Mouse (Mus musculus): ENCODE measurements around the gene Ffar2. TPM values are rescaled to one million over a fixed set of nuclear protein-coding genes. Genes with fewer than 3 reads are reported as not detected.
"Not testable (repeated sequence)": the region's sequence is repeated elsewhere in the genome, so short reads cannot be mapped to it uniquely, and the experiment has no call there.

The Ffar2 gene
- polyA plus RNA-seq, 1 experiment from 2014 or later = not detected

- Histone ChIP-seq H3K27me3 (ENCODE audit: low read depth, poor library complexity, severe bottlenecking) (no peaks in the 10 kb centered on the region), H3K4me3 (no peak overlapping the region), H3K36me3 (no peaks in the 10 kb centered on the region), H3K9me3 (replicated peaks) (no peaks in the 10 kb centered on the region), H3K27ac (no peak overlapping the region), H3K4me1 (peaks cover 18% of the 10 kb centered on the region)
- DNase-seq (ENCODE audit: low spot score) = no peak
- 89% methylated on average over 5 of the region's 5 CpGs for WGBS
These were observed 18.5 kb upstream of the Ffar2 start for GRCm38 (mm10) chr7:30842092-30842491.

- H3K4me3 ChIP-seq = no peak overlapping the region
- no peaks in the 10 kb centered on the region for H3K27me3 ChIP-seq (ENCODE audit: low read depth, poor library complexity, severe bottlenecking)
- peaks cover 18% of the 10 kb centered on the region for H3K4me1 ChIP-seq
- no peak overlapping the region for H3K27ac ChIP-seq
- no peaks in the 10 kb centered on the region for H3K36me3 ChIP-seq
- no peak for DNase-seq (ENCODE audit: low spot score)
- 81% methylated on average over 4 of the region's 4 CpGs for WGBS
- no peaks in the 10 kb centered on the region for H3K9me3 ChIP-seq (replicated peaks)
These were observed 17.8 kb upstream of the Ffar2 start for GRCm38 (mm10) chr7:30841379-30841778.

GRCm38 (mm10) chr7:30840306-30840705, 16.7 kb upstream of the Ffar2 start:
- no peaks in the 10 kb centered on the region for H3K27me3 ChIP-seq (ENCODE audit: low read depth, poor library complexity, severe bottlenecking)
- H3K36me3 ChIP-seq = no peaks in the 10 kb centered on the region
- no peak overlapping the region for H3K27ac ChIP-seq
- 92% methylated on average over 3 of the region's 3 CpGs for whole genome bisulfite sequencing
- no peaks in the 10 kb centered on the region for H3K9me3 ChIP-seq (replicated peaks)
- H3K4me3 ChIP-seq = no peak overlapping the region
- DNase-seq (ENCODE audit: low spot score) = no peak
- H3K4me1 ChIP-seq = peaks cover 18% of the 10 kb centered on the region

GRCm38 (mm10) chr7:30837277-30837676, 13.7 kb upstream of the Ffar2 start:
- Histone ChIP-seq H3K9me3 (replicated peaks) (no peaks in the 10 kb centered on the region), H3K27me3 (ENCODE audit: low read depth, poor library complexity, severe bottlenecking) (no peaks in the 10 kb centered on the region), H3K4me1 (no peaks in the 10 kb centered on the region), H3K27ac (no peak overlapping the region), H3K4me3 (no peak overlapping the region), H3K36me3 (no peaks in the 10 kb centered on the region)
- no peak for DNase-seq (ENCODE audit: low spot score)

GRCm38 (mm10) chr7:30832684-30833083, 9.1 kb upstream of the Ffar2 start:
- H3K4me3 ChIP-seq; H3K4me1 ChIP-seq; H3K9me3 ChIP-seq (replicated peaks); H3K36me3 ChIP-seq; H3K27ac ChIP-seq; DNase-seq (ENCODE audit: low spot score); H3K27me3 ChIP-seq (ENCODE audit: low read depth, poor library complexity, severe bottlenecking): not testable (repeated sequence)
- 51% methylated on average over 11 of the region's 11 CpGs for WGBS

- no peak overlapping the region for H3K27ac ChIP-seq
- H3K36me3 ChIP-seq = no peaks in the 10 kb centered on the region
- WGBS = 82% methylated on average over 15 of the region's 17 CpGs
- H3K4me1 ChIP-seq = no peaks in the 10 kb centered on the region
- H3K27me3 ChIP-seq (ENCODE audit: low read depth, poor library complexity, severe bottlenecking) = no peaks in the 10 kb centered on the region
- no peak for DNase-seq (ENCODE audit: low spot score)
- no peaks in the 10 kb centered on the region for H3K9me3 ChIP-seq (replicated peaks)
- no peak overlapping the region for H3K4me3 ChIP-seq
These were observed 8.7 kb upstream of the Ffar2 start for GRCm38 (mm10) chr7:30832261-30832660.

GRCm38 (mm10) chr7:30829428-30829827, 5.9 kb upstream of the Ffar2 start:
- H3K36me3 ChIP-seq = no peaks in the 10 kb centered on the region
- 74% methylated on average over 3 of the region's 3 CpGs for WGBS
- H3K9me3 ChIP-seq (replicated peaks) = no peaks in the 10 kb centered on the region
- no peak overlapping the region for H3K27ac ChIP-seq
- no peaks in the 10 kb centered on the region for H3K27me3 ChIP-seq (ENCODE audit: low read depth, poor library complexity, severe bottlenecking)
- no peak overlapping the region for H3K4me3 ChIP-seq
- no peaks in the 10 kb centered on the region for H3K4me1 ChIP-seq
- no peak for DNase-seq (ENCODE audit: low spot score)

- not testable (repeated sequence) for H3K4me3 ChIP-seq; H3K27ac ChIP-seq; H3K27me3 ChIP-seq (ENCODE audit: low read depth, poor library complexity, severe bottlenecking); H3K36me3 ChIP-seq; H3K4me1 ChIP-seq; DNase-seq (ENCODE audit: low spot score); H3K9me3 ChIP-seq (replicated peaks)
These were observed 5.3 kb upstream of the Ffar2 start for GRCm38 (mm10) chr7:30828871-30829270.

- no peaks in the 10 kb centered on the region for H3K4me1 ChIP-seq
- H3K36me3 ChIP-seq = no peaks in the 10 kb centered on the region
- H3K4me3 ChIP-seq = no peak overlapping the region
- H3K27me3 ChIP-seq (ENCODE audit: low read depth, poor library complexity, severe bottlenecking) = no peaks in the 10 kb centered on the region
- no peaks in the 10 kb centered on the region for H3K9me3 ChIP-seq (replicated peaks)
- DNase-seq (ENCODE audit: low spot score) = no peak
- no peak overlapping the region for H3K27ac ChIP-seq
- WGBS = 91% methylated on average over 10 of the region's 10 CpGs
These were observed 3.1 kb upstream of the Ffar2 start for GRCm38 (mm10) chr7:30826660-30827059.

- Histone ChIP-seq H3K36me3 (no peaks in the 10 kb centered on the region), H3K4me1 (peaks cover 6% of the 10 kb centered on the region; the same call in 1 of the 2 replicates), H3K4me3 (no peak overlapping the region), H3K27me3 (ENCODE audit: low read depth, poor library complexity, severe bottlenecking) (no peaks in the 10 kb centered on the region), H3K9me3 (replicated peaks) (no peaks in the 10 kb centered on the region), H3K27ac (no peak overlapping the region)
- no peak for DNase-seq (ENCODE audit: low spot score)
- WGBS = 95% methylated on average over 3 of the region's 3 CpGs
These were observed 731 bp upstream of the Ffar2 start for GRCm38 (mm10) chr7:30824306-30824705.

GRCm38 (mm10) chr7:30821532-30821931, 2.0 kb downstream of the Ffar2 start:
- no peaks in the 10 kb centered on the region for H3K27me3 ChIP-seq (ENCODE audit: low read depth, poor library complexity, severe bottlenecking)
- H3K4me3 ChIP-seq = no peak overlapping the region
- DNase-seq (ENCODE audit: low spot score) = no peak
- 82% methylated on average over 5 of the region's 5 CpGs for WGBS
- H3K27ac ChIP-seq = no peak overlapping the region
- no peaks in the 10 kb centered on the region for H3K9me3 ChIP-seq (replicated peaks)
- H3K36me3 ChIP-seq = no peaks in the 10 kb centered on the region
- peaks cover 6% of the 10 kb centered on the region; the same call in 1 of the 2 replicates for H3K4me1 ChIP-seq

GRCm38 (mm10) chr7:30820854-30821445, 2.6 kb downstream of the Ffar2 start:
- Histone ChIP-seq H3K4me3 (no peak overlapping the region), H3K4me1 (peaks cover 6% of the 10 kb centered on the region; the same call in 1 of the 2 replicates), H3K27me3 (ENCODE audit: low read depth, poor library complexity, severe bottlenecking) (no peaks in the 10 kb centered on the region), H3K36me3 (no peaks in the 10 kb centered on the region), H3K27ac (no peak overlapping the region), H3K9me3 (replicated peaks) (no peaks in the 10 kb centered on the region)
- WGBS = 75% methylated on average over 7 of the region's 7 CpGs
- DNase-seq (ENCODE audit: low spot score) = no peak

- no peak for DNase-seq (ENCODE audit: low spot score)
- 81% methylated on average over 6 of the region's 6 CpGs for WGBS
- Histone ChIP-seq H3K9me3 (replicated peaks) (no peaks in the 10 kb centered on the region), H3K36me3 (no peaks in the 10 kb centered on the region), H3K27ac (no peak overlapping the region), H3K27me3 (ENCODE audit: low read depth, poor library complexity, severe bottlenecking) (no peaks in the 10 kb centered on the region), H3K4me3 (no peak overlapping the region), H3K4me1 (peaks cover 6% of the 10 kb centered on the region; the same call in 1 of the 2 replicates)
These were observed 3.4 kb downstream of the Ffar2 start for GRCm38 (mm10) chr7:30820131-30820530.

- DNase-seq (ENCODE audit: low spot score) = no peak
- Histone ChIP-seq H3K27me3 (ENCODE audit: low read depth, poor library complexity, severe bottlenecking) (no peaks in the 10 kb centered on the region), H3K4me3 (no peak overlapping the region), H3K4me1 (peaks cover 10% of the 10 kb centered on the region), H3K36me3 (no peaks in the 10 kb centered on the region), H3K27ac (peak overlapping the region; percentile 61; the same call in 1 of the 2 replicates), H3K9me3 (replicated peaks) (no peaks in the 10 kb centered on the region)
- 89% methylated on average over 6 of the region's 6 CpGs for WGBS
These were observed 11.2 kb downstream of the Ffar2 start for GRCm38 (mm10) chr7:30812291-30812807.

All from limb, embryonic 10.5 days (tissue).